Mouse (Mus musculus) erythroblast, embryonic 14.5 days (primary cell): ENCODE measurements around the gene Cnpy2.
"Not testable (repeated sequence)": the region's sequence is repeated elsewhere in the genome, so short reads cannot be mapped to it uniquely, and the experiment has no call there.

Experiments used
- GATA1 ChIP-seq: IDR thresholded peaks from 2 replicates; pipeline ENCODE4 v1.6.1; 2012; ENCODE audit warnings: low read length, inconsistent platforms, mixed read lengths
- TAL1 ChIP-seq: IDR thresholded peaks from 3 replicates; pipeline ENCODE4 v1.6.1; 2012; ENCODE audit warnings: low read length, inconsistent platforms, mixed read lengths

DNA sequence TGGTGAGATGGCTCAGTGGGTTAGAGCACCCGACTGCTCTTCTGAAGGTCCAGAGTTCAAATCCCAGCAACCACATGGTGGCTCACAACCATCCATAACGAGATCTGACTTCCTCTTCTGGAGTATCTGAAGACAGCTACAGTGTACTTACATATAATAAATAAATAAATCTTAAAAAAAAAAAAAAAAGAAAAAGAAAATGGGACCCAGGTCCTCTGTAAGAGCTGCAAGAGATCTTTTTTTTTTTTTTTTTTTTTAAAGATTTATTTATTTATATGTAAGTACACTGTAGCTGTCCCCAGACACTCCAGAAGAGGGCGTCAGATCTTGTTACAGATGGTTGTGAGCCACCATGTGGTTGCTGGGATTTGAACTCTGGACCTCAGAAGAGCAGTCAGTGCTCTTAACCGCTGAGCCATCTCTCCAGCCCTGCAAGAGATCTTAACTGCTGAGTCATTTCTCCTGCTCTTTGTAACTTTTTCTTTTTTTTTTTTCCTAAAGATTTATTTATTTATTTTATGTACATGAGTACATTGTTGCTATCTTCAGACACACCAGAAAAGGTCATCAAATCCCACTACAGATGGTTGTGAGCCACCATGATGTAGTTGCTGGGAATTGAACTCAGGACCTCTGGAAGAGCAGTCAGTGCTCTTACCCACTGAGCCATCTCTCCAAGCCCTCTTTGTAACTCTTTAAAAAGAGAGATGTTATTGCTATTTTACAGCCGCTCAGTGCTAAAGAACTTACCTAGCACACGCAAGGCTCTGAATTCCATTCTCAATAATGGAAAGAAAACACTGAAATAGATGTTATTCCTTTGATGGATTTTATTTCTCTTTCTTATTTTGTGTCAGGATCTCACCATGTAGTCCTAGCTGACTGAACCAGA lies 10.3 kb downstream of the Cnpy2 start:
- TF ChIP-seq GATA1, TAL1: not testable (repeated sequence)
